Mouse (Mus musculus) liver, postnatal 0 days (tissue): ENCODE measurements around the gene Nasp. TPM values are rescaled to one million over a fixed set of nuclear protein-coding genes. Genes with fewer than 3 reads are reported as not detected.

Source experiments
- ATAC-seq: fragments of 200-750 bp; cut with Nextera tagmentation; 2 replicates; pipeline ENCODE4 v1.8.0; 2017; ENCODE audit warnings: mild to moderate bottlenecking, moderate library complexity
- DNase-seq: peaks from one replicate; pipeline ENCODE4 v3.0.0-alpha.2; 2016
- H3K27ac ChIP-seq: fragments of 300-500 bp; sonication (generic); 2 replicates; pipeline ENCODE4 v1.5.1; 2014; ENCODE audit warnings: antibody characterized with exemption, moderate library complexity, mild to moderate bottlenecking, low read depth
- H3K27me3 ChIP-seq: fragments of 300-500 bp; sonication (generic); 2 replicates; pipeline ENCODE4 v1.6.1; 2014; ENCODE audit warnings: low read length, control low read depth, mixed read lengths; ENCODE audit not compliant: insufficient read depth
- H3K36me3 ChIP-seq: fragments of 300-500 bp; sonication (generic); replicated peaks from 2 replicates; pipeline ENCODE4 v1.6.1; 2014; ENCODE audit warnings: mild to moderate bottlenecking, control low read depth, low read length, moderate library complexity, mixed read lengths; ENCODE audit not compliant: insufficient read depth
- H3K4me1 ChIP-seq: fragments of 300-500 bp; sonication (generic); 2 replicates; pipeline ENCODE4 v1.6.1; 2014; ENCODE audit warnings: antibody characterized with exemption, mild to moderate bottlenecking, control low read depth; ENCODE audit not compliant: insufficient read depth
- H3K4me2 ChIP-seq: fragments of 300-500 bp; sonication (generic); 2 replicates; pipeline ENCODE4 v1.6.1; 2014; ENCODE audit warnings: low read depth, mild to moderate bottlenecking, low read length, moderate library complexity, mixed read lengths
- H3K4me3 ChIP-seq: fragments of 300-500 bp; sonication (generic); 2 replicates; pipeline ENCODE4 v1.5.1; 2014; ENCODE audit warnings: low read depth, low read length
- H3K9ac ChIP-seq: fragments of 300-500 bp; sonication (generic); replicated peaks from 2 replicates; pipeline ENCODE4 v1.6.1; 2014; ENCODE audit warnings: mild to moderate bottlenecking, moderate library complexity
- H3K9me3 ChIP-seq: fragments of 300-500 bp; sonication (generic); 2 replicates; pipeline ENCODE4 v1.6.1; 2016; ENCODE audit warnings: mild to moderate bottlenecking, control low read depth, low read length, mixed read lengths
- CTCF ChIP-seq: sonication (generic); IDR thresholded peaks from 2 replicates; pipeline ENCODE4 v1.5.1; 2016; ENCODE audit warnings: antibody characterized with exemption, low read depth
- EP300 ChIP-seq: IDR thresholded peaks from 2 replicates; pipeline ENCODE4 v1.6.1; 2016; ENCODE audit warnings: antibody characterized with exemption, low read depth, mild to moderate bottlenecking
- WGBS: fragments of 180-500 bp; shearing (Covaris S2); extraction: QIAGEN DNeasy Blood & Tissue Kit; methylation state at CpG from one replicate; pipeline ENCODE4 v1.1.7; 2014; ENCODE audit not compliant: insufficient replicate concordance; 5-methylcytosine and 5-hydroxymethylcytosine counted together
- polyA plus RNA-seq: library from polyadenylated mRNA; unstranded; fragments of >200 nt; fragmentation: Nextera tagmentation; extraction: Ambion mirVana; gene quantifications from 2 replicates; pipeline ENCODE4 v1.2.1, GENCODE M21; 2015

The Nasp gene
- polyA plus RNA-seq, 1 experiment from 2014 or later = 30.0 TPM

GRCm38 (mm10) chr4:116655100-116655499, 27.4 kb upstream of the Nasp start:
- Histone ChIP-seq H3K27ac (peak overlapping the region; percentile 76), H3K36me3 (no peaks in the 10 kb centered on the region), H3K4me3 (no peak overlapping the region), H3K27me3 (no peaks in the 10 kb centered on the region), H3K4me1 (peaks cover 25% of the 10 kb centered on the region), H3K9me3 (no peaks in the 10 kb centered on the region), H3K4me2 (no peak overlapping the region), H3K9ac (no peak overlapping the region)
- DNase-seq (no peak), ATAC-seq (peak; percentile 27)
- TF ChIP-seq CTCF (no peak), EP300 (0 out of 2 replicates have a peak, but pooled peaks have one; percentile 24)
- 11% methylated on average over 2 of the region's 2 CpGs for WGBS

DNA sequence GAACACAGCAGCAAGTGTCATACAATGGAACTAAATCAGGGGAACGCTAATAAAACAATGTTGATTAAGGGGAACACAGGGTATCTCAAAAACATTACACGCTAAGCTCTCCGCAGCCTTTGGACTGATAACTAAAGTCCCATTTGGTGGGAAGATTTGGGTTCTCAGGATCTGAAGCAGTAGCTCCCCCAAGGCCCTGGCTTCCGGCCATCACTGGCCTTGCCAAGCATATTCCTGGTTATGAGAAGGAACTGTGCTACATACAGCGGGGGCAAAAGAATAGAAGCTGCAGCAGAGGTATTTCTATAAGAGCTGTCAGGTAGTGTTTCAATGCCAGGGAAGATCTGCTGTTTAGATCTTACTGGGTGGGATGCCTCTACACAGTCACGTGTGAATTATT, 25.5 kb upstream of the Nasp start:
- Histone ChIP-seq H3K4me1 (peaks cover 29% of the 10 kb centered on the region), H3K36me3 (no peaks in the 10 kb centered on the region), H3K27me3 (no peaks in the 10 kb centered on the region), H3K4me2 (no peak overlapping the region), H3K4me3 (no peak overlapping the region), H3K27ac (no peak overlapping the region), H3K9me3 (no peaks in the 10 kb centered on the region), H3K9ac (no peak overlapping the region)
- TF ChIP-seq EP300 = no peak
- TF ChIP-seq CTCF = no peak
- DNase-seq (no peak), ATAC-seq (no peak)
- WGBS = 90% methylated on average over 6 of the region's 6 CpGs

DNA sequence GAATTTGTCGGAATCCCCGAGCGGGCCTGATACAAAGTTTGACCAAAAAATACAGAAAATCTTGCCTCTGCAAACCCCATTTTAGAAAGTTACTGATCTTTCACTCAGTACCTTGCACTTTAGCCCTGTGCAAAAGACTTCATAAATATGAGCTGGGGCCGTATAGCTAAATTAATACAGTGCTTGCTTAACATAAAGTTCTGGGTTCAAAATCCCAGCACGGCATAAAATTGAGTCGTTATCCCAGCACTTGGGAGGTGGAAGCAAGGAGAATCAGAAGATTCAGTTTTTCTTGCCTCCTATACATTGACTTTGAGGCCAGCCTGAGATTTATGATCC, 24.0 kb upstream of the Nasp start:
- WGBS = 5% methylated on average over 6 of the region's 6 CpGs
- peak overlapping the region; percentile 95 for H3K4me3 ChIP-seq
- peaks cover 2% of the 10 kb centered on the region; the same call in 1 of the 2 replicates for H3K36me3 ChIP-seq
- peak overlapping the region; percentile 95 for H3K27ac ChIP-seq
- H3K9me3 ChIP-seq = no peaks in the 10 kb centered on the region
- H3K4me1 ChIP-seq = peaks cover 35% of the 10 kb centered on the region
- peak overlapping the region; percentile 90 for H3K9ac ChIP-seq
- H3K4me2 ChIP-seq = peak overlapping the region; percentile 85
- TF ChIP-seq EP300 (no peak), CTCF (no peak)
- no peaks in the 10 kb centered on the region for H3K27me3 ChIP-seq
- ATAC-seq = no peak; the same call in 1 of the 2 replicates
- no peak for DNase-seq

DNA sequence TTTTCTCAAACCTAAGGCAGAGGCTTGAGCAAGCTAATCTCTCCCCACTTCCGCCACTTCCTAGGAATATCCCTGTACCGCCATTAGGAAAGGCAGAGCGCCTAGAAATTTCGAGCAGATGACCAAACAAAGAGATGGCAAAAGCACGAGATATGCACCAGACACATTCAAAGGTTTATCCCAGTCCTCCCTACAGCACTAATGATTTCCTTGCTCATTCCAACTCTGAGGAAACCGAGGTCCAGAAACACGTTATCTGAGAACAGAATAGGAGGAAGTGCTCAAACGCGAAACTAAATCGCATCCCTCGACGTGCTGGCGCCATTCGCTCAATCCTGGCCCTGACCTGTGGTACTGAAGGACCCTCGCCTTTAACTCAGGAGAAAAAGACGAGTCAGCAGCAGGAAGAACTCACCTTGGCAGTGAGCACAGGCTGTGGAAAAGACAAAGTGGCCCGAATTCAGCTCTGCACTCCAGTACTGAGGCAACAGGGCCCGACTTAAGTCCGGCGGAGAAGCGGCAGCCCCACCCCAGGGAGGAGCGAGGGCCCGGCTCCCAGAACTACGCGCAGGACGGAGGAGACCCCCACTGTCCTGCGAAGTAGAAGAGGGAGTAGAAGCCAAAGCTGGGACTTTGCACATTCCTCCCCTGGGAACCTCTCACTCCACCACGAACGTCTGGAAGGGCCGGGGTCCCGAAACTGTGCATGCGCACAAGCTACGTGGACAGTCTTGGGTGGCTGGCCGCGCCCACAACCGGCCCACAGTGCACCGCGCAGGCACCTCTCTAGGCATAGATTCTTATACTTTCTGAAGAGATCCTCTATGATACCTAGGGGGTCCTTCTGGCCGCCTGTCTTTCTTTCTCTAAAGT, 23.4 kb upstream of the Nasp start, which contains the start of gene Akr1a1:
Gene Akr1a1 (minus strand): TSS at position 757 of the 873 bp plus-strand sequence.
- no peak for TF ChIP-seq EP300
- peak; percentile 87 for DNase-seq
- Histone ChIP-seq H3K4me3 (peak within 1 kb of the TSS; percentile 95), H3K9me3 (no peaks in the 10 kb centered on the region), H3K4me2 (peak within 1 kb of the TSS; percentile 85), H3K9ac (peak within 1 kb of the TSS; percentile 90), H3K36me3 (peaks cover 8% of the 10 kb centered on the region), H3K27me3 (no peaks in the 10 kb centered on the region), H3K4me1 (peaks cover 30% of the 10 kb centered on the region), H3K27ac (peak within 1 kb of the TSS; percentile 95)
- peak; percentile 92 for ATAC-seq
- WGBS = under 1% methylated on average over 39 of the region's 39 CpGs

DNA sequence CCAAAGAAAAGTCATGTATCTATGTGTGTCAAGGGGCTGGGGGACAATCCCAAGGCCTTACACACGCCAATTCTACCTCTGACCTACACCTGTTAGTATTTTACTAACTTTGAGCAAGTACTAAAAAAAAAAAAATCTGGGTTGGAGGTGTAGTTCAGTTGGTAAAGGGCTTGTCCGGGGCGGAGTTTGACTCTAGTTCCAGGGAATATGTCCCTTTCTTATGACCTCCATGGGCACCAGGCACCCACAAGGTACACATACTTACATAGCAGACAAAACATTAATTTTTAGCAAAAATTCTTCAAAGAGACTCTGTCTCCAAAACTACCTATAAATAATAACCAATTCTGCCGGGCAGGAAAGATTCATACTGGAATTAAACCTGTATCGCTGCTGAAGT, 22.6 kb upstream of the Nasp start:
- H3K4me1 ChIP-seq = peaks cover 22% of the 10 kb centered on the region
- peaks cover 9% of the 10 kb centered on the region for H3K36me3 ChIP-seq
- TF ChIP-seq CTCF (no peak), EP300 (no peak)
- DNase-seq (no peak), ATAC-seq (no peak)
- no peaks in the 10 kb centered on the region for H3K27me3 ChIP-seq
- H3K27ac ChIP-seq = peak overlapping the region; percentile 95
- peak overlapping the region; percentile 90 for H3K9ac ChIP-seq
- no peaks in the 10 kb centered on the region for H3K9me3 ChIP-seq
- peak overlapping the region; percentile 95 for H3K4me3 ChIP-seq
- 28% methylated on average over 5 of the region's 5 CpGs for WGBS
- peak overlapping the region; percentile 85 for H3K4me2 ChIP-seq

DNA sequence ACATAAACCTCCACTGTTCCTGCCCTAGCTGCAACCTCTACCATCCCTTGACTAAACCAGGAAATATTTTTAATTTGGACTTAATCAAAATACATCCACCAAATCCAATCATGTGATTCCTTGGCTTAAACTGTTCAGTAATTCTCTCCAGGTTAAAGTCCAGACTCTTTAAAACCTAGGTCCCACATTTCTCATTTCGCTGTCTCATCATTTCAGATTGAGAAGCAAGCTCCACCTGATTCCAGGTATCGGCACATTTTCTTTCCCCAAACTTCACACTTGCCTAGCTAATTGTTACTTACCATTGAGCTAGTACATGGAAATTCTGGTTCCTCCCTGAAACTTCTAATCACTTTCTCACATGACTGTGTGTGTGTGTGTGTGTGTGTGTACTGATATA, 21.7 kb upstream of the Nasp start:
- 88% methylated on average over 2 of the region's 2 CpGs for WGBS
- H3K9ac ChIP-seq = no peak overlapping the region
- TF ChIP-seq CTCF = no peak
- TF ChIP-seq EP300 = no peak
- H3K9me3 ChIP-seq = no peaks in the 10 kb centered on the region
- H3K4me2 ChIP-seq = peak overlapping the region; percentile 85
- H3K4me1 ChIP-seq = peaks cover 18% of the 10 kb centered on the region
- 0 out of 2 replicates have a peak overlapping the region, but pooled peaks have one; percentile 95 for H3K4me3 ChIP-seq
- peaks cover 10% of the 10 kb centered on the region for H3K36me3 ChIP-seq
- DNase-seq = no peak
- no peaks in the 10 kb centered on the region for H3K27me3 ChIP-seq
- H3K27ac ChIP-seq = no peak overlapping the region
- ATAC-seq = no peak
